Mouse (Mus musculus): Measurements from ENCODE around the gene Dido1. TPM values are rescaled to one million over a fixed set of nuclear protein-coding genes. Genes with fewer than 3 reads are reported as not detected.
A peak's percentile ranks its signal among the peaks of the same experiment; 100 is the strongest.

The Dido1 gene
- polyA plus RNA-seq, 1 experiment from 2014 or later, result 25.2 TPM

DNA sequence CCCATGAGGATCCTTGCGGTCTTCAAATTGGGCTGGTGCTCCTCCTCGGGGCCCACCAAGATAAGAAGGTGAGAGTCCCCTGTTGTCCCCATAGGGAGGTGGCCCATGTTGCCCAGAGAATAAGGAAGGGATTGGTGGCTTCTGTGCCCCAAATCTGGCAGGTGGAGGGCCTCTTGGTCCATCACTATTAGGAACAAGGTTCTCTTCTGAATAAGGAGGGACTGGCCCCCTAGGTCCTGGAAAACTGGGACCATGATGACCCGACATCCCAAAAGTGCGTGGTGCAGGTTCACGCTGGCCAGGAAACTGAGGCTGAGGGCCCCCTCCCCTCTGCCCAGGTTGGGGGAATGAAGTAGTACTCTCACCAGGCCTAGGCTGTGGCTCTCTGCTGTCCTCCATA lies 49.3 kb downstream of the Dido1 start:
- ATAC-seq (ENCODE audit: insufficient read depth, low FRiP score, low read depth), result no peak
- no peak overlapping the region for H3K27ac ChIP-seq

DNA sequence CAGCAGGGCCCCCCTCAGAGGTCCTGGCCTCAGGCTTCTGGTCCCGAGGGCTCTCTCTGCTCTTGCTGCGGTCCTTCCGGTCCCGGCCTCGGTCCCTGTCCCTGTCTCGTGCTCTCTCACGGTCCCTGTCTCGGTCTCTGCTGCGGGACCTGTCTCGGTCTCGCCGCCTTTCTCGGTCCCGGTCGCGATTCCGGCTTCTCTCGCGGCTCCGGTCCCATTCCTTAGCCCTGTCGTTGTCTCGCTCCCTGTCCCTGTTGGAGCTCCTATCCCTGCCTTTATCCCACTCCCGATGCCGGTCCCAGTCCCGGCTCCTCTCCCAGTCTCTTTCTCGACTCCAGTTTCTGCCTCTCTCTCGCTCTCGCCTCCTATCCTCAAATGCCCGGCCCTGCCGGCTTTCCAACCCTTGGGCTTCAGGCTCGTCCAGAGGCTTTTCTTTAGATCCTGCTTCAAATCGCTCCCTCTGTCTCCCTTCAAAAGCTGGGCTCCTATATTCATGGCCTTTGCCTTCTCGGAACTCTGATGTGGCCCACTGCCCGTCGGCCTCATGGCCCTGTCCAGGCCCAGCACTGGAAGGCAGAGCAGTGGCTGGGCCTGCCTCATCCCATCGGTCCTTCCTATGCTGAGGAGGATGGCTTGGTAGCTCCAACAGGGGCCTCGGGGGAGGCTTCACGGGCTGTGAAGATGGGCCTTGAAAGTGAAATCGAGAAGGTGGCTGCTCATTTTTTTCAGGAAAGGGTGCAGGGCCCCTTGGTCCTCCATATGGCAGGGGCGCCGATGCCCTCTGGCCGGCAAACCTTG lies 50.2 kb downstream of the Dido1 start:
- WGBS, result 34% methylated on average over 42 of the region's 42 CpGs
- Histone ChIP-seq H3K27ac (no peak overlapping the region), H3K4me1 (no peaks in the 10 kb centered on the region), H3K9ac (no peak overlapping the region), H3K36me3 (peaks cover 11% of the 10 kb centered on the region; the same call in 1 of the 2 replicates), H3K9me3 (no peaks in the 10 kb centered on the region), H3K4me3 (replicated peaks) (no peak overlapping the region; the same call in 1 of the 2 replicates), H3K27me3 (replicated peaks) (no peaks in the 10 kb centered on the region), H3K4me2 (peak overlapping the region; percentile 30)
- ATAC-seq (ENCODE audit: insufficient read depth, low FRiP score, low read depth), result no peak

More for the DNA sequence above, 49.3 kb downstream of the Dido1 start:
- H3K9me3 ChIP-seq, result no peaks in the 10 kb centered on the region
- H3K4me3 ChIP-seq (replicated peaks), result no peak overlapping the region
- 93% methylated on average over 5 of the region's 5 CpGs for WGBS
- H3K27me3 ChIP-seq (replicated peaks), result no peaks in the 10 kb centered on the region
- no peak overlapping the region for H3K4me2 ChIP-seq
- H3K36me3 ChIP-seq, result peaks cover 12% of the 10 kb centered on the region; the same call in 1 of the 2 replicates
- H3K9ac ChIP-seq, result no peak overlapping the region
- H3K4me1 ChIP-seq, result no peaks in the 10 kb centered on the region

DNA sequence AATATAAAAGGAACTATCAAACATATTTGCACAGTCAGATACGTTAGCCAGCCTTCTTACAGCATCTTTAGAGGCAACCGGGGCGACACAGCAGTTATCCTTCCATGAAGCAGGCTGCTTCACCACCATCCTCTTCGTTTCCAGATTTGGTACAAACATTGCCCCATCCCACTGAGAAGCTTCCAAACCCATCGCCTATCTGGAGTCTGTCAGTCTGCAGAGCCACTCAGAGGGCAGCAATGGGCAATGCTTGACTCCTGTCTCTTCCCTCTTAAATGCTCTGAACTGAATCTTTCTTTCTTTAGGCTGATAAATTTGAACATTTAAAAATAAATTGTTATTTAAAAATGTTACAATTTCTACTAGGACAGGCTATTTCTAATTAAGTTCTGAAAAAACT lies 51.4 kb downstream of the Dido1 start:
- H3K4me3 ChIP-seq (replicated peaks), result no peak overlapping the region
- 86% methylated on average over 5 of the region's 5 CpGs for WGBS
- no peaks in the 10 kb centered on the region for H3K4me1 ChIP-seq
- no peak overlapping the region for H3K27ac ChIP-seq
- H3K4me2 ChIP-seq, result no peak overlapping the region
- H3K36me3 ChIP-seq, result peaks cover 11% of the 10 kb centered on the region; the same call in 1 of the 2 replicates
- no peak for ATAC-seq (ENCODE audit: insufficient read depth, low FRiP score, low read depth)
- no peak overlapping the region for H3K9ac ChIP-seq
- no peaks in the 10 kb centered on the region for H3K9me3 ChIP-seq
- no peaks in the 10 kb centered on the region for H3K27me3 ChIP-seq (replicated peaks)

DNA sequence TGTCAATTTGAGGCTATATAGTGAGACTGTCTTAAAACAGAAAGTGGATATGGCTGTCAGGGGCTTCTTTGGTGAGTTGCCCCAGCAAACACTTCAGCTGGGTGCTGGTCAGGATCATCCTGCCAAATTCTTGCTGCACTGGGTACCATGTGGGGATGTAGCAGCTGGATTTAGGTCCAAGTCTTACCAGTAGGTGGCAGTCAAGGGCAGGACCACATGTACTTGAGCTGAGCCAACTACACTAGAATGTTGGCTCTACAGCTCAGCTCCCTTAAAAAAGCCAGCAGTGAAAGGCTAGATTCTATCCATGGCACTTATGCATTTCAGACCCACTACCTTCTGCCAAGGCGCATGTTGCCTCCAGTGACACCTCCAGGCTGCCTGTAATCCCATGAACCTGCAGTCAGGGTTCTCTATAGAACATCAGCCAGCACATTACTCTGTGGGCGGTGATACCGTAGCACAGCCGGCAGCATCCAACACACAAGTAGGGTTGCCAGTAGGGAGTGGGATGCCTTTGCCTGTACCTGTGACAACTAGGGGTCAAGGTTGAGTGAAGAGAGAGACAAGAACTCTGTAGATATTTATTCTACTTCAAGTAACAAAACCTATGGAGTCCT lies 52.3 kb downstream of the Dido1 start:
- H3K4me2 ChIP-seq, result no peak overlapping the region
- ATAC-seq (ENCODE audit: insufficient read depth, low FRiP score, low read depth), result peak; percentile 79; the same call in 1 of the 2 replicates
- no peak overlapping the region for H3K9ac ChIP-seq
- no peaks in the 10 kb centered on the region for H3K4me1 ChIP-seq
- H3K4me3 ChIP-seq (replicated peaks), result no peak overlapping the region
- peaks cover 11% of the 10 kb centered on the region; the same call in 1 of the 2 replicates for H3K36me3 ChIP-seq
- WGBS, result 77% methylated on average over 4 of the region's 4 CpGs
- no peaks in the 10 kb centered on the region for H3K9me3 ChIP-seq
- H3K27ac ChIP-seq, result no peak overlapping the region
- H3K27me3 ChIP-seq (replicated peaks), result no peaks in the 10 kb centered on the region

DNA sequence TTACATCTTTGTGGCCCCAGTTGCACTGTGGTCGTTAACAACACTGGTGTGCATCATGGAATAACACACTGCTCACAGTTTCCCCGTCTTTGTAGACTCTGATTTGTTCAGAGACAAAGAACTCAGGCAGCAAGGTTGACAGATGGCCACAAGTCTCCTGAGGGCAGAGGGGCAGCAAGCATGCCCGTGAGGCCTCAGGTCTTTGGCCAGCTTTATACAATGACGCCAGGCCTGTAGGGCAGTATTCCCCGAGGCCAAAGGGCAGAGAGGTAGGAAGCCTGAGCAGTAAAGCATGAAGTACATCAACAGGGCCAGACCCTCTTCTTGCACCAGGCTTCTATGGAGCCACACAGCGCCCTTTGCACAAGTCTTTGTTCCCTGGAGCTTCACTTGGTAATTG lies 54.6 kb downstream of the Dido1 start:
- Histone ChIP-seq H3K4me1 (no peaks in the 10 kb centered on the region), H3K36me3 (no peaks in the 10 kb centered on the region), H3K27ac (no peak overlapping the region), H3K27me3 (replicated peaks) (no peaks in the 10 kb centered on the region), H3K4me2 (no peak overlapping the region), H3K4me3 (replicated peaks) (no peak overlapping the region), H3K9me3 (no peaks in the 10 kb centered on the region), H3K9ac (no peak overlapping the region)
- ATAC-seq (ENCODE audit: insufficient read depth, low FRiP score, low read depth), result no peak
- 63% methylated on average over 6 of the region's 6 CpGs for WGBS

DNA sequence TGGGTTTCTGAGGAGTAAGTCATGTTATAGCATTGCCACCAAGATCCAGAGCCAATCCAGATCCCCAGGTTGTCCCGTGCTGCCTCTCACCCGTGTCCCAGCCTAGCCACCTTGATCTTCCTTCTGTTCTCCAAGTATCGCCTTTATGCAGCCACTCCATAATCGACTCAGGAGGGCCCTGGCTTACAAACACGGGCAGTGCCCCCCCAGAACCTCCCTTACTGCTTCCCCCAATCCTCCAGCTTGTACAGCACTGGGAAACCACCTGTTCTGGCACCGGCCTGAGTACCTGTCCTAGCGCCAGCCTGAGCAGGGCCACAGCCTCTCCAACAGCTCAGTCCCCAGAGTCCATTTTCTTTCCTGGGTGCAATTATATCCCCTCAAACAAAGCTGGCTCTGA lies 55.1 kb downstream of the Dido1 start:
- H3K27ac ChIP-seq, result no peak overlapping the region
- 81% methylated on average over 7 of the region's 7 CpGs for WGBS
- H3K27me3 ChIP-seq (replicated peaks), result no peaks in the 10 kb centered on the region
- H3K4me1 ChIP-seq, result no peaks in the 10 kb centered on the region
- ATAC-seq (ENCODE audit: insufficient read depth, low FRiP score, low read depth), result no peak
- H3K9ac ChIP-seq, result no peak overlapping the region
- no peak overlapping the region for H3K4me2 ChIP-seq
- H3K9me3 ChIP-seq, result no peaks in the 10 kb centered on the region
- H3K4me3 ChIP-seq (replicated peaks), result no peak overlapping the region
- H3K36me3 ChIP-seq, result no peaks in the 10 kb centered on the region

DNA sequence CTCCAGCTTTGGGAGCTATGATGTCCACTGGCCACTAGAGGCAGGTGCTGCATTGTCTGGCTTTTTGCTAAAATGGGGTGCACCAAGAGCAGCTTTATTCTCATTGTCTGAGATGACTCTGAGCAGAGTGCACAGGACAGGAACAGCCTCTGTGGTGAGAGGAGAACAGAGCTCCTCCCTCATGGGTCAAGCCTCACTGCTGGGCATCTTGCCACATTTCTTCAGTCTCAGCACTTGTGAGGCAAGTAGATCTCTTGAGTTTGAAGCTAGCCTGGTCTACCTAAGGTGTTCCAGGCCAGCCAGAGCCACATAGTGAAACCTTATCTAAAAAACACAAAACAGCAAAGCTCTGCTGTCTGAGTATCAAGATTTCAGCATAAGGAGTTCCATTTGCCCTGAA lies 63.0 kb downstream of the Dido1 start:
- Histone ChIP-seq H3K9me3 (peaks cover 8% of the 10 kb centered on the region; the same call in 1 of the 2 replicates), H3K27ac (no peak overlapping the region), H3K4me2 (no peak overlapping the region), H3K9ac (no peak overlapping the region), H3K36me3 (no peaks in the 10 kb centered on the region), H3K4me1 (0 out of 2 replicates have a peak, but pooled peaks cover 3% of the 10 kb centered on the region), H3K4me3 (replicated peaks) (no peak overlapping the region), H3K27me3 (replicated peaks) (peaks cover 21% of the 10 kb centered on the region)
- ATAC-seq (ENCODE audit: insufficient read depth, low FRiP score, low read depth), result no peak

DNA sequence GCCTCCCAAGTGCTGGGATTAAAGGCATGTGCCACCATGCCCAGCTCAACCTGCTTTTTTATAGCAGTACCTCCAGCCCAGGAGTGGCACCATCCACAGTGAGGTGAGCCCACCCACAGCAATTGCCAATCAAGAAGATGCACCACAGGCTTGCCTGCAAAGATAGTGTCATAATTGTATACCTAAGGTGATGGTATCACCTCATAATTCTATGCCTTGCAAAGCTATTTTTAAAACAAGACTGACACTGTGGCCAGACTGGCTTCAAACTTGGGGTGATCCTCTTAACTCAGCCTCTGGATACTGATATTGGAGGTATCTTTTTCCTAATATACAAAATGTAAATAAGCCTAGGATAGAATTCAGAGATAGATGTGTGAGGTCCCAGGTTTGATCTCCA lies 66.2 kb downstream of the Dido1 start:
- H3K4me3 ChIP-seq (replicated peaks), result no peak overlapping the region
- H3K9me3 ChIP-seq, result peaks cover 8% of the 10 kb centered on the region; the same call in 1 of the 2 replicates
- ATAC-seq (ENCODE audit: insufficient read depth, low FRiP score, low read depth), result no peak
- peaks cover 34% of the 10 kb centered on the region for H3K27me3 ChIP-seq (replicated peaks)
- no peak overlapping the region for H3K4me2 ChIP-seq
- 0 out of 2 replicates have a peak, but pooled peaks cover 3% of the 10 kb centered on the region for H3K4me1 ChIP-seq
- H3K36me3 ChIP-seq, result no peaks in the 10 kb centered on the region
- no peak overlapping the region for H3K9ac ChIP-seq
- H3K27ac ChIP-seq, result no peak overlapping the region

DNA sequence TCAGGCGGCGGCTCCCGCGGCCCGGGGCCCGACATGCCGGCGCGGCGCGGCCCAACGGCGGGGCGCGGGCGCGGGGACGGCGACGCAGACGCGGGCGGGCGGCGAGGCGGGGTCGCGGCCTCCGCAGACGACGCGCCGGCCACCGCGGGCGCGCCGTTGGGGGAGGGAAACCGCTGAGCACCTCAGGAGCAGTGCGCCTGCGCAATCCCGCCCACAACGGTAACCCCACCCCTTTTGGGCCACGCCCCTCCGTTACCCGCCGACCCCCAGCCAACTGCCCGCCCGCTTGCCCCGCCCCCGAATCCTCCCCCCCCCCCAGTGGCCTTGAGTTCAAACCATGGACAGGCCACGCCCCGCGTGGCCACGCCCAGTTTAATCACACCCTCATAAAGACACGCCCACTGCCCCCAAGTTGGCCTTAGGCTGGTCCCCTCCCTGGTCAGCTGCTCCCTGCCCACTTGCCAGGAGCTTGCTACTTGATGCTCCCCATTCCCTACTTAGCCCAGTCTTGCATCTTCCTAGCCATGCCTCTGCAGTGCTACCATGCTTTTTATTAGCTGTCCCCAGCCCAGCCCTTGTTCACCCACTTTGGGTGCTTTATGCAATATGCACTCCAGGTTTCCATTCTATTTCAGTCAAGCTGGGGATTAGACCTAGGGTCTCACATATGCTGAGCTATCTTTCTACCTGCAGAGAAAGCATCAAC lies 67.1 kb downstream of the Dido1 start, which contains the start of gene Tcfl5:
TSS of gene Tcfl5 (minus strand) at position 154 of the 706 bp plus-strand sequence.
- ATAC-seq (ENCODE audit: insufficient read depth, low FRiP score, low read depth), result no peak
- no peak within 1 kb of the TSS for H3K9ac ChIP-seq
- H3K4me2 ChIP-seq, result peak within 1 kb of the TSS; percentile 52
- H3K4me3 ChIP-seq (replicated peaks), result peak within 1 kb of the TSS; percentile 37
- H3K27me3 ChIP-seq (replicated peaks), result peaks cover 40% of the 10 kb centered on the region
- 0 out of 2 replicates have a peak, but pooled peaks cover 3% of the 10 kb centered on the region for H3K4me1 ChIP-seq
- H3K36me3 ChIP-seq, result no peaks in the 10 kb centered on the region
- WGBS, result 4% methylated on average over 26 of the region's 56 CpGs
- peaks cover 8% of the 10 kb centered on the region; the same call in 1 of the 2 replicates for H3K9me3 ChIP-seq
- no peak within 1 kb of the TSS for H3K27ac ChIP-seq

DNA sequence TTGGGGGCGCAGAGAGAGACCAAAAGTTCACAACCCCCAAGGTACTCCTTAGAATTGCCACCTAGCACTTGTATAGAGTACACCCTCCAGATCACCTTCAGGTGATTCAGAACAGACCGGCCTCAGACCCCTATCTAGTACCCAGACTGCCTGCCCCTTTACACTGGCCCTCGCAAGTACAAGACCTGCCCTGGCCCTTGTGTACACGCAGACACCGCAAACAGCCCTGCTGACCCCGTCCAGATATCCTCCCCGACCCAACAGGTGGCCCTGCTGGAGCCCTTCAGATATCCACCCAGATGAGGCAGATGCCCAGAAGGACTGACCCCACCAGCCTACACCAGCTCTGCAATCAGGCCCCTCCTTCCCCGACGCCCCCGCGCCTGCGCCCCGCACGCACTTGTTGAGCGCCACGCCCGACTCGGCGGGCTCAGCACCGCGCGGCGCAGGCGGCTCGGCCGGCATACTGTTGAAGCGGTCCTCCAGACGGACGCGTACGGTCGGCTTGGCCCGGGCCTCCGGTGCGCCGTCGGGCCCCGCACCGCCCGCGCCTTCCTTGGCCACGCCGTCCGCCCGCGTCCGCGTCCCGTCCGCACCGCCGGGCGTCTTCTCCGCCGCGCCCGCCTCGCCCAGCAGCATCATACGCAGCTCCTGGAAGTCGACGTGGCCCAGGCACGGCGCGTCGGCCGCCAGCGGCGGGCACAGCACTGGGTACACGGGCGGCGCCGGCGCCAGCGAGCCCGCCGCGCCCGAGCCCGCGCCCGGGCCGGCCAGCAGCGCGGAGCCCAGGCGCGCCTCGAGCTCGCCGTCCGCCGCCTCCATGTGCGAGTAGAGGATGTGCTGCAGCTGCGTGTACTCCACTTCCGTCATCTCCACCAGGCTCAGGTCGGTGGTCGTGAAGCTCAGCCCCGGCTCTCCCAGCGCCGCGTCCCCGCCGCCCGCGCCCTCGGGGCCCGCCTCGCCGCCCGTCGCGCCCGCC lies 67.9 kb downstream of the Dido1 start:
- 0 out of 2 replicates have a peak, but pooled peaks cover 3% of the 10 kb centered on the region for H3K4me1 ChIP-seq
- peaks cover 8% of the 10 kb centered on the region; the same call in 1 of the 2 replicates for H3K9me3 ChIP-seq
- H3K27ac ChIP-seq, result no peak overlapping the region
- peak overlapping the region; percentile 52 for H3K4me2 ChIP-seq
- 2% methylated on average over 99 of the region's 112 CpGs for WGBS
- H3K4me3 ChIP-seq (replicated peaks), result peak overlapping the region; percentile 37
- no peaks in the 10 kb centered on the region for H3K36me3 ChIP-seq
- H3K9ac ChIP-seq, result no peak overlapping the region
- H3K27me3 ChIP-seq (replicated peaks), result peaks cover 40% of the 10 kb centered on the region
- peak; percentile 58; the same call in 1 of the 2 replicates for ATAC-seq (ENCODE audit: insufficient read depth, low FRiP score, low read depth)

DNA sequence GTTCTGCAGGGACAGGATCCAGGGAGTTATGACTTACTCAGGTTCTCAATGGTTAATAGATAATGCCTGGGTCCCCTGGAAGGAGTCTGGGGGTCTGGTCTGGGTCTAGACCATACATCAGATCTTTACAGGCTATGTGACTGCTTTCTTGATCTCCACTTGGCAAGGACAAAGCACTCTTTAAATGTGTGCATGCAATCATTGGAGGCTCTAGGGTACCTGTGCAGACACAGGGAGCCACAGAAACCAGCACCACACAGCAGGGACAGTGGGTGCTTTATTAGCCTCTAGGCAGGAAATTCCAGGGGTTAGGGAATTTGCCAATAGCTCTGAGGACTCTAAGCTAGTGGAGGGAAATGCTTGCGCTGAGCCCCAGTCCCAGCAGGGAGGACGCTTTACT lies 97.9 kb downstream of the Dido1 start:
- Histone ChIP-seq H3K9ac (no peak overlapping the region), H3K27ac (no peak overlapping the region), H3K4me3 (replicated peaks) (no peak overlapping the region), H3K36me3 (no peaks in the 10 kb centered on the region), H3K4me2 (no peak overlapping the region), H3K4me1 (no peaks in the 10 kb centered on the region), H3K27me3 (replicated peaks) (no peaks in the 10 kb centered on the region), H3K9me3 (no peaks in the 10 kb centered on the region)
- no peak for ATAC-seq (ENCODE audit: insufficient read depth, low FRiP score, low read depth)
- 71% methylated on average over 2 of the region's 2 CpGs for WGBS

Measured in stomach, embryonic 15.5 days (tissue).